8 mouse cellular contexts compared by ENCODE assay signal in genomic region chr19:45540657-45541408, GRCm38 (mm10). TPM values are rescaled to one million over a fixed set of nuclear protein-coding genes. Genes with fewer than 3 reads are reported as not detected.
DNase-seq lines count a peak whose midpoint lies in the region; ATAC-seq and TF ChIP-seq lines count a peak whose summit lies in the region.

No protein-coding gene starts in this region.

- no peaks in the 10 kb centered on the region for H3K36me3 ChIP-seq in heart, embryonic 12.5 days
- H3K36me3 ChIP-seq in CH12.LX (replicated peaks in 1 of 2; ENCODE audit: control insufficient read depth in 1 of 2, insufficient read depth in 1 of 2, low read length in 1 of 2) = no peaks in the 10 kb centered on the region
- no peaks in the 10 kb centered on the region for H3K36me3 ChIP-seq in forebrain, embryonic 12.5 days (replicated peaks)
- H3K36me3 ChIP-seq in liver, embryonic 15.5 days (replicated peaks) = no peaks in the 10 kb centered on the region

- 39% methylated on average over 8 of the region's 8 CpGs for WGBS in heart, embryonic 12.5 days
- 26% methylated on average over 8 of the region's 8 CpGs for WGBS in forebrain, embryonic 12.5 days
- WGBS in liver, embryonic 15.5 days (ENCODE audit: insufficient replicate concordance) = 34% methylated on average over 8 of the region's 8 CpGs

- no peak for ATAC-seq in heart, embryonic 12.5 days (ENCODE audit: insufficient number of reproducible peaks, low FRiP score)
- no peak for ATAC-seq in forebrain, embryonic 12.5 days (ENCODE audit: low FRiP score)
- no peak for ATAC-seq in liver, embryonic 15.5 days (ENCODE audit: insufficient read depth)
- no peak for ATAC-seq in monocyte, adult 5-6 weeks (replicated peaks; ENCODE audit: insufficient number of reproducible peaks, low FRiP score, low TSS enrichment, poor library complexity, severe bottlenecking)

- no peak overlapping the region for H3K27ac ChIP-seq in heart, embryonic 12.5 days (ENCODE audit: poor library complexity, severe bottlenecking)
- no peak overlapping the region for H3K27ac ChIP-seq in CH12.LX (ENCODE audit: insufficient read depth, low read depth)
- no peak overlapping the region for H3K27ac ChIP-seq in forebrain, embryonic 12.5 days
- H3K27ac ChIP-seq in liver, embryonic 15.5 days (replicated peaks) = no peak overlapping the region

- no peak for TF ChIP-seq RAD21 in CH12.LX (IDR thresholded peaks at IDR 0.05; ENCODE audit: low read depth, low read length)

- in situ Hi-C loops in CH12.LX (cut with MboI; ENCODE audit: low pct_ligation_motif_present, low pct_unique_long_range_greater_than_20kb, low sequenced_read_pairs) = no loop called here

- peaks cover 90% of the 10 kb centered on the region for H3K27me3 ChIP-seq in heart, embryonic 12.5 days (replicated peaks)
- H3K27me3 ChIP-seq in CH12.LX (replicated peaks) = peaks cover 41% of the 10 kb centered on the region
- peaks cover 80% of the 10 kb centered on the region for H3K27me3 ChIP-seq in forebrain, embryonic 12.5 days
- H3K27me3 ChIP-seq in liver, embryonic 15.5 days = peaks cover 49% of the 10 kb centered on the region

- no peak for DNase-seq in heart, adult 9 months (ENCODE audit: low spot score in 2 of 2)
- no peak for DNase-seq in CH12.LX (ENCODE audit: extremely low read depth)
- DNase-seq in gastrocnemius, postnatal 36 days = no peak
- DNase-seq in kidney, adult 11 months = no peak

- H3K4me2 ChIP-seq in heart, embryonic 12.5 days = peak overlapping the region; percentile 80
- H3K4me2 ChIP-seq in CH12.LX (ENCODE audit: insufficient read depth, low read depth, poor library complexity, severe bottlenecking) = peak overlapping the region; percentile 71
- H3K4me2 ChIP-seq in forebrain, embryonic 12.5 days = peak overlapping the region; percentile 80
- peak overlapping the region; percentile 77 for H3K4me2 ChIP-seq in liver, embryonic 15.5 days

- no peaks in the 10 kb centered on the region for H3K9me3 ChIP-seq in heart, embryonic 12.5 days (replicated peaks)
- H3K9me3 ChIP-seq in CH12.LX (replicated peaks; ENCODE audit: low read length) = peaks cover 4% of the 10 kb centered on the region
- H3K9me3 ChIP-seq in forebrain, embryonic 12.5 days = no peaks in the 10 kb centered on the region
- no peaks in the 10 kb centered on the region for H3K9me3 ChIP-seq in liver, embryonic 15.5 days (replicated peaks)

- H3K79me2 ChIP-seq in CH12.LX (replicated peaks; ENCODE audit: control insufficient read depth, extremely low read depth, insufficient read depth, poor library complexity, severe bottlenecking) = no peaks in the 10 kb centered on the region

- TF ChIP-seq CTCF in CH12.LX (conservative IDR thresholded peaks at IDR 0.05 in 1 of 2, IDR thresholded peaks at IDR 0.05 in 1 of 2; ENCODE audit: low read depth in 2 of 2, low read length in 2 of 2) = no peak

- intact Hi-C loops in gastrocnemius, postnatal 36 days (cut with DNase I) = loop anchor here (10.0 kb wide), 1 partner anchor 106 kb away; no protein-coding TSS in a partner anchor

- dilution Hi-C loops in CH12.LX (cut with MboI; ENCODE audit: extremely low pct_ligation_motif_present, extremely low pct_unique_long_range_greater_than_20kb, low sequenced_read_pairs) = no loop called here

- peaks cover 21% of the 10 kb centered on the region for H3K4me1 ChIP-seq in heart, embryonic 12.5 days (replicated peaks)
- H3K4me1 ChIP-seq in CH12.LX (ENCODE audit: control insufficient read depth in 1 of 2, insufficient read depth in 2 of 2) = peaks cover 6 to 31% of the 10 kb centered on the region in 2 experiments
- peaks cover 25% of the 10 kb centered on the region for H3K4me1 ChIP-seq in forebrain, embryonic 12.5 days
- H3K4me1 ChIP-seq in liver, embryonic 15.5 days (replicated peaks) = peaks cover 57% of the 10 kb centered on the region

- H3K4me3 ChIP-seq in heart, embryonic 12.5 days = peak overlapping the region; percentile 45
- H3K4me3 ChIP-seq in CH12.LX (replicated peaks in 1 of 3; ENCODE audit: low read depth in 2 of 3, low read length in 2 of 3, poor library complexity in 1 of 3) = no peak overlapping the region
- H3K4me3 ChIP-seq in forebrain, embryonic 12.5 days (replicated peaks) = peak overlapping the region; percentile 46
- peak overlapping the region; percentile 47 for H3K4me3 ChIP-seq in liver, embryonic 15.5 days (replicated peaks)

- no peak for TF ChIP-seq POLR2A in CH12.LX (IDR thresholded peaks at IDR 0.05; ENCODE audit: low read depth, low read length)

- H3K9ac ChIP-seq in heart, embryonic 12.5 days = no peak overlapping the region
- H3K9ac ChIP-seq in CH12.LX (ENCODE audit: insufficient read depth, low read depth) = no peak overlapping the region
- peak overlapping the region; percentile 53 for H3K9ac ChIP-seq in forebrain, embryonic 12.5 days
- H3K9ac ChIP-seq in liver, embryonic 15.5 days = no peak overlapping the region

- no peak for TF ChIP-seq EP300 in CH12.LX (IDR thresholded peaks at IDR 0.05; ENCODE audit: low read length)

TF ChIP-seq in CH12.LX, 34 proteins besides CTCF, POLR2A, EP300 and RAD21:
- TF ChIP-seq MAFK (IDR thresholded peaks at IDR 0.05; ENCODE audit: insufficient replicate concordance, low read length) (no peak), TCF12 (IDR thresholded peaks at IDR 0.05; ENCODE audit: low read depth, low read length) (peak; percentile 64)

RNA-seq across cellular contexts. Expression of gene Poll, which starts 19.5 kb away (rescaled TPM):
- polyA plus RNA-seq in heart, embryonic 12.5 days (2016; fragmentation: Nextera tagmentation; extraction: Ambion mirVana) = 15.0 and 15.4 TPM in 2 replicates
- total RNA-seq in CH12.LX (2012; rRNA removed) = 21.0 and 24.6 TPM in 2 replicates
- total RNA-seq in CH12.LX (2014; rRNA removed) = 18.9 and 19.1 TPM in 2 replicates
- 14.0 and 16.5 TPM in 2 replicates for polyA plus RNA-seq in CH12.LX (2012; ENCODE audit: insufficient read length, low read depth)
- polyA plus RNA-seq in forebrain, embryonic 12.5 days (2016; fragmentation: Nextera tagmentation; extraction: Ambion mirVana) = 18.1 and 18.2 TPM in 2 replicates
- 5.0 and 5.4 TPM in 2 replicates for polyA plus RNA-seq in liver, embryonic 15.5 days (2015; fragmentation: Nextera tagmentation; extraction: Ambion mirVana)
- 4.7 to 6.3 TPM (median 5.7 TPM) in 3 replicates for total RNA-seq in monocyte, adult 5-6 weeks (2017)
- total RNA-seq in gastrocnemius, postnatal 36 days (2021) = 10 to 100 TPM; 13.3 to 14.2 TPM

RNA-seq across cellular contexts. Expression of gene Gm17018, which starts 19.6 kb away (rescaled TPM):
- 33.6 and 36.0 TPM in 2 replicates for polyA plus RNA-seq in heart, embryonic 12.5 days (2016; fragmentation: Nextera tagmentation; extraction: Ambion mirVana)
- total RNA-seq in CH12.LX (2012; rRNA removed) (30.3 and 34.4 TPM in 2 replicates), CH12.LX (2014; rRNA removed) (18.5 and 19.9 TPM in 2 replicates)
- polyA plus RNA-seq in CH12.LX (2012; ENCODE audit: insufficient read length, low read depth) = 40.4 and 54.8 TPM in 2 replicates
- polyA plus RNA-seq in forebrain, embryonic 12.5 days (2016; fragmentation: Nextera tagmentation; extraction: Ambion mirVana) = 45.5 and 47.1 TPM in 2 replicates
- polyA plus RNA-seq in liver, embryonic 15.5 days (2015; fragmentation: Nextera tagmentation; extraction: Ambion mirVana) = 12.1 and 12.8 TPM in 2 replicates
- total RNA-seq in monocyte, adult 5-6 weeks (2017) = 16.6 to 18.7 TPM (median 16.9 TPM) in 3 replicates
- total RNA-seq in gastrocnemius, postnatal 36 days (2021) = 10 to 100 TPM; 17.5 to 18.9 TPM

Comparison
In these comparisons a context has a peak if more than half of its experiments do, and no peak if none do; other contexts are left out.
1. H3K4me3 ChIP-seq: peak in heart, embryonic 12.5 days (single experiment), forebrain, embryonic 12.5 days (single experiment) and liver, embryonic 15.5 days (single experiment); none in CH12.LX (0 of 3).
2. Peak in every context shown above with its lines, with median percentiles within 50 percentile points of each other: H3K4me2 ChIP-seq.